Mouse (Mus musculus): ENCODE measurements around the gene Npw.

Npw gene

GRCm38 (mm10) chr17:24658017-24658758 lies at the start of gene Npw:
Gene Npw (minus strand): TSS chr17:24658457.
- DNase-seq (ENCODE audit: low spot score in 2 of 2): no peak

GRCm38 (mm10) chr17:24707801-24708425 lies 49.7 kb upstream of the Npw start:
- DNase-seq (ENCODE audit: low spot score in 2 of 2): no peak

GRCm38 (mm10) chr17:24706982-24707800 lies 48.9 kb upstream of the Npw start, which contains the start of gene Tbl3:
Gene Tbl3 (minus strand): TSS chr17:24707660.
- peak; percentile 89 to 94 for DNase-seq (ENCODE audit: low spot score in 2 of 2)

- DNase-seq (ENCODE audit: low spot score in 2 of 2): no peak
Measured at GRCm38 (mm10) chr17:24705821-24706220, 47.6 kb upstream of the Npw start.

GRCm38 (mm10) chr17:24701251-24701650 lies 43.0 kb upstream of the Npw start:
- no peak for DNase-seq (ENCODE audit: low spot score in 2 of 2)

- DNase-seq (ENCODE audit: low spot score in 2 of 2): no peak
Measured at GRCm38 (mm10) chr17:24699473-24699872, 41.2 kb upstream of the Npw start.

- DNase-seq (ENCODE audit: low spot score in 2 of 2): no peak
Measured at GRCm38 (mm10) chr17:24698715-24699114, 40.5 kb upstream of the Npw start.

- DNase-seq (ENCODE audit: low spot score in 2 of 2): no peak
Measured at GRCm38 (mm10) chr17:24697985-24698384, 39.7 kb upstream of the Npw start.

- peak; percentile 44 to 69 for DNase-seq (ENCODE audit: low spot score in 2 of 2)
Measured at GRCm38 (mm10) chr17:24696011-24696697, 37.9 kb upstream of the Npw start, which contains the start of the genes Gfer and Noxo1. Gene Gfer (minus strand): TSS chr17:24696156. Gene Noxo1 (plus strand): TSS chr17:24696234.

- peak in 1 of 2 experiments; percentile 9 for DNase-seq (ENCODE audit: low spot score in 2 of 2)
Measured at GRCm38 (mm10) chr17:24695326-24696010, 37.2 kb upstream of the Npw start.

GRCm38 (mm10) chr17:24692385-24692784 lies 34.1 kb upstream of the Npw start:
- no peak for DNase-seq (ENCODE audit: low spot score in 2 of 2)

GRCm38 (mm10) chr17:24689251-24690081 lies 31.2 kb upstream of the Npw start, which contains the start of gene Syngr3:
Gene Syngr3 (minus strand): TSS chr17:24689955.
- peak in 1 of 2 experiments; percentile 52 for DNase-seq (ENCODE audit: low spot score in 2 of 2)

GRCm38 (mm10) chr17:24687599-24687998 lies 29.3 kb upstream of the Npw start:
- no peak for DNase-seq (ENCODE audit: low spot score in 2 of 2)

- DNase-seq (ENCODE audit: low spot score in 2 of 2): no peak
Measured at GRCm38 (mm10) chr17:24687146-24687595, 28.9 kb upstream of the Npw start.

- DNase-seq (ENCODE audit: low spot score in 2 of 2): no peak
Measured at GRCm38 (mm10) chr17:24686514-24686913, 28.3 kb upstream of the Npw start.

- DNase-seq (ENCODE audit: low spot score in 2 of 2): no peak
Measured at GRCm38 (mm10) chr17:24677500-24678080, 19.3 kb upstream of the Npw start.

GRCm38 (mm10) chr17:24676877-24677276 lies 18.6 kb upstream of the Npw start:
- no peak for DNase-seq (ENCODE audit: low spot score in 2 of 2)

- no peak for DNase-seq (ENCODE audit: low spot score in 2 of 2)
Measured at GRCm38 (mm10) chr17:24676187-24676586, 17.9 kb upstream of the Npw start.

- DNase-seq (ENCODE audit: low spot score in 2 of 2): no peak
Measured at GRCm38 (mm10) chr17:24674277-24674676, 16.0 kb upstream of the Npw start.

GRCm38 (mm10) chr17:24672141-24672540 lies 13.9 kb upstream of the Npw start:
- DNase-seq (ENCODE audit: low spot score in 2 of 2): no peak

Data from frontal cortex, postnatal 14 days (tissue).